Mouse (Mus musculus) embryo, embryonic 11 days (tissue): ENCODE data around the gene Wfikkn1.

Source experiments
- DNase-seq: peaks from one replicate; pipeline ENCODE4 v3.0.0-alpha.2; 2015

Wfikkn1 gene

DNA sequence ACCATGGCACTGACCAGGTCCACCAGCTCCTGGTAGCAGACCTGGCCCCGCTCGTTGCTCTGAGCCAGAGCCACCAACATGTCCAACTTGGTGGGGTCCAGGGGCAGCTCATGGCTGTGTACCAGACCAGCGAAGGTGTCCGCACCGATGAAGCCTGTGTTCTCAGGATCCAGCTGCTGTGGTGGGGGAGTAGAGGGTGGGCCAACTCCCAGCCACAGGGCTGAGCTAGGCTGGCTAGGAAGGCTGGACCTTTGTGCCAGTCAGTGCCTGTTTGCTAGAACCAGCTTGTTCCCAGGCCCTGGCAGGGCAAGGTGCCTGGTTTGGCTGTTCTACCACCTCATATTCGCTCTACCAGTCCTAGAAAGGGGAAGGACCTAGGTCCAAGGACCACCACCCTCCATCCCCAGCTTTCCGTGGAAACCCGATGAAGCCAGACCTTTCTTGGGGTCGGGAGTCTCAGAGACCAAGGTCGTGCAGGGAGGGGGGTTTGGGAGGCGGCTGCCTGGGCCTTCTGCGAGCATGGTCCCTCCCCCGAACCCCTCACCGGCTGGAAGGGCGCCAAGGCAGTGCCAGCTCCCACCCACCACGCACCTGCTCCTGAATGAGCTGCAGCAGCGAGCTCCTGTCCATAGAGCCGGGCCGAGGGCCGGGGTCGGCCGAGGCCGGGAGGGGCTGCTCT, 44.1 kb downstream of the Wfikkn1 start:
- DNase-seq: no peak

GRCm38 (mm10) chr17:25835816-25836215, 44.8 kb downstream of the Wfikkn1 start:
- no peak for DNase-seq

- DNase-seq: no peak
Measured at GRCm38 (mm10) chr17:25835301-25835700, 45.4 kb downstream of the Wfikkn1 start.

DNA sequence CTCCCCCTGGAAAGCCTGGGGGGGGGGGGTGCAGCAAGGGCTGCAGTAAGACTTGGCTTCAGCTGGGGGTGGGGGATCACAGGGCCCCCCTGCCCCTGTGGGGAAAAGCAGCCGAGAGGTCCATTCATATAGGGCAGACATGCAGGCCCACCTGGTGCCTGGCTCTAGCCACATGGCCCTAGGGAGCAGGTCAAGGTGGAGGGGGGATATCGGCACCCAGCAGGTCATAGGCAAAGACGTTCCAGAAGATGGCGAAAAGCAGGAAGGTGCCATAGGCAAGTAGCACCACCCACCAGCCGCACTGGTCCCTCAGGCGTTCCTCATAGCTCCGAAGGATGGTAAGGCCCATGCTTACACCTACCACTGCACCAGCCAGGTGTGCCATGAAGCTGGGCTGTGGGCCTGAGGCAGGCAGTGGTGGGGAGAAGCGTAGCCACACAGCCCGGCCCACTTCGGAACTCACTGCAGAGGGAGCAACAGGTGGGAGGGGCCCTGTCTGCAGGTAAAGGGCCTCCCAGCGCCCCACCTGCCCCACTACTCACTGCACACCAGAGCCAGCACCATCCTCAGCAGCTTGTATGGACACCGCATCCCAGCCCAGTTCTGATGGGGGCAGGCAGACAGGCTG, 45.9 kb downstream of the Wfikkn1 start:
- DNase-seq: no peak

DNA sequence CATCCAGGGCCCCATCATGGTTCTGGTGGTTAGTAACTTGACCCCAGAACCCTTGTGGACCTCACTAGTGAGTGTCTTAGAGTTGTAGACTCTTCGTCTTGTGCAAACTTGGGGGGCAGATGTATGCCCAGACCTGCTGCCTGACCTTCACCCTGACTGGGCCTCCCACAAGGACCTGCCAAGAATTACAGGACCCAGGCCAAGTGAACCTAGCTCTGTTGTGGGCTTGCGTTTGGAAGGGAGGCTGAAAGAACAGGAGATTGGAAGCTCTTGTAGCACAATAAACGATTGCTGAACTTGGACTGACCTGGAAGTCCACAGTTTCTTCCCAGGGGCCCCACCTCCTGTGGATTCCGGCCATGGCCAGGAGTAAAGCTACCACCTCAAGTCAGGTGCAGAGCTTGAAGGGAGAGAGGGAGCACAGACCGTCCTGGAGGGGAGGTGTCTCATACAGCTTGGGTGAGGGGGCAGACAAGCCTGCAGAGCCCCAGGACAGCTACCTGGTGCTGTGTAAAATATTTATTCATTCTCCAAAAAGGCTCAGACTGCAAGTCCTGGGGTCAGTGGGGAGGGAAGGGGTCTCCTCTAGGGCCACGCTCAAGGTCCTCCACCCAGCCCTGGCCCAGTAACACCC, 46.6 kb downstream of the Wfikkn1 start:
- no peak for DNase-seq

DNA sequence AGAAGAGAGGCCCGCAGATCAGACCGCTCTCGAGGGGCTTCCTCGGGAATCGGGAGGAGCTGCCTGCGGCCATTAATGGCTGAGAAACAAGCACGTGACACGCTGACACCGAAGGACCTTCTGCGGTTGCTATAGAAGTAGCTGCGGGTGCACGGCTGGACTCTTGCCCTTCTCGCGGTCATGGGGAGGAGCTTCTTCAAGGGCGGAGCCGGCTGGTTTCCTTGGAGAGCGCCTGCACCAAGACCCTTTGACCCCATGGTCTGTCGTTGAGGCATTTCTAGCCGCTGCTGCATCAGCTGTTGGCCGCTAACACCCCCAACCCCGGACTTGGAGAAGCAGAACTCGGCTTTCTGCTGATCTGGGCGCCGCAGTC, 47.4 kb downstream of the Wfikkn1 start, which contains the start of gene Stub1:
TSS of gene Stub1 (minus strand) at position 114 of the 373 bp plus-strand sequence.
- DNase-seq: peak; percentile 96

DNA sequence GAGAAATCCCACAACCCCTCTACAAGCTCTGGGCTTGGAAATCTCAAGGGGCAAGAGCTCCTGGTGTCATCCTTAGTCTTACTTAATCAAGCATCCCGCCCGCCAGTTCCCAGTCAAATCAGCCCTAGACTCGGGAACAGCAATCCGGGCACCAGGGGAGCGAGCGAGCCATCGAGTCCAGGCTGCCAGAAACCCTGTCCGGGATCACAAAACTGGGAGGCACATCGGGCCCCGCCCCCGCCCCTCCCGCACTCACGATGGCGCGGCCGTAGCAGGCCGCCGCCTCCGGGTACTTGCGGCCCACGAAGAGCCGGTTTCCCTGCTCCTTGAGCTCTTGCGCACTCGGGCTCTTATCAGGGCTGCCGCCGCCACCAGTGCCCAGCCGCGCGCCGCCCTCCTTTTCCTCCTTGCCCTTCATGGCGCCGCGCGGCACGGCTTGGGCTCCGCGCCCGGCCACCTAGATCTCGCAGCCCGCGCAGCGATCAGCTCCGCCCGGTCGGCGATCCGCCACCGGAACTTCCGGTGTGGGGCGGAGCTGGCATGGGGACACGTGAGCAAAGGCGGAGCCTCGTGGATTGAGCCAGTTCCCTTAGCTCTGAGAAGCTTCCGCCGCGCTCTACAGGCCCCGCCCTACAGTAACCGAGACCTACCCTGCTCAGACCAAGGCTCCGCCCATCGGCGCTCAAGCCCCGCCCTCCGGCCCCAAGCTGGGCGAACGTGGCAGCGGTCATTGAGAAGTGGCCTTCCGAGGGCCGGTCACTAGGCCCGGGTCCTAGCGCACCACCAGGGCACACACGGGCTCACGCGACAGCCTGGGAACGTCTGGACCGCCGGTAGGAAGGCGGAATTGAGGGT, 48.0 kb downstream of the Wfikkn1 start:
- DNase-seq: peak; percentile 100

DNA sequence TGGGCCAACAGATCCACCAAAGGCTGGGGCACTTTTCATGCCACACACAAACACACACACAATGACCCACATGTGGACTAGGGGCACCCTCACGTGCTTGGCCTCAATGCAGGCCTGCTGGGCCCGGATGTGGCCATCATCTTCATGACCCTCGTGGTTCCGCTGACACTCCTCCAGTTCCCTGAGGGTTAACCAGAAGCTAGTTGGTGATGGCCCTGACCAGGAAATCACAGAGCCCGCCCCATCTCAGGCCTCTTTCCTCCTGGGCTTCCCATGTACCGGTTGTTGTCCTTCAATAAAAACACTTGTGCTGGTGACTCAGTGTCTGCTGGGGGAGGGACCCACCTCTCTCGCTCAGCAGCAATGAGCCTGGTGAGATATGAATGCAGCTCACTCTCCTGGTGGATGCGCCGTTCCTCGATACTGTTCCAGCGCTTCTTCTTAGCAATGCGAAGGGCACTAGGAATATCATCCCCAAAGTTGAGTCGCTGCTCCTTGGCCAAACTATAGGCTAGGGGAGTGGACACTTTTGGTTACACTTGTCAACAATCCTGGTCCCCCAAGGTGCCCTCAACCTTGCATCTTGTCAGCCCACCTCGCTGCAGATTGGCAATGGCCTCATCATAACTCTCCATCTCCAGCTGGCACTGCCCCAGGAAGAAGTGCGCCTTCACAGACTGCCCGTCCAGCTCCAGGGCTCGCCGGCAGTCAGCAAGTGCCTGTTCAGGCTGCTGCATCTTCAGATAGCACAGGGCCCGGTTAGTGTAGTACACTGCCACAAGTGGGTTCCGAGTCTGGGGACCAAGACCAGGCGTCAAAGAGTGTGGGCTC, 49.0 kb downstream of the Wfikkn1 start:
- no peak for DNase-seq

DNA sequence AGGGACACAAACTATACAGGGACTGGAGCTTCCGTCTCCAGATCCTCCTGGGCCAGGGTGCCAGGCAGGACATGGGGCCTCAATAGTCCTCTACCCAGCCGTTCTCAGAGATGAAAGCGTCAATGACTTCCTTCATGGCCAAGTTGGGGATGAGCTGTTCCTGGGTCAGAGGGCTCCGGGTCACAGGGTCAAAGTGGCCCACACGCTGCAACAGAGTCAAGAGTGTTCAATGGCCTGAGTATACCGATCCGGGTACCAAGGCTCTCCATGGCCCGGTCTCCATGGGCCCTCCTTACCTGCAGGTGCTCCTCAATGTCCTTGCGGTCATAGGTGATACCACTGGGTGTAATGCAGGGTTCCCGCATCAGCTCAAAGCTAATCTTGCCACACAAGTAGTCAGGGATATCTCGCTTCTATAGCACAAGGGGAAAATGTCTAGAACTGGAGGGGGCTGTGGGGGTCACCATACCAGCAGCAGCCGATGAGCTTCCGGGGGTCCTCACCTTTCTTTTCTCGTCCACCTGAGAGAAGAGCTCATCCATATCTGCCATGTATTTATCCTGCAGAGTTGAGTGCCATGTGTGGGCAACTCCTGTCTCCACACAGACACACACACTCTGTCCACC, 49.7 kb downstream of the Wfikkn1 start:
- no peak for DNase-seq

GRCm38 (mm10) chr17:25830200-25830753, 50.4 kb downstream of the Wfikkn1 start:
- DNase-seq: no peak

GRCm38 (mm10) chr17:25829558-25830017, 51.1 kb downstream of the Wfikkn1 start:
- peak; percentile 6 for DNase-seq

GRCm38 (mm10) chr17:25828712-25829557, 51.7 kb downstream of the Wfikkn1 start, which contains the start of gene Jmjd8:
Jmjd8 (plus strand) TSS chr17:25828867.
- peak; percentile 91 for DNase-seq

GRCm38 (mm10) chr17:25828223-25828594, 52.4 kb downstream of the Wfikkn1 start:
- DNase-seq: no peak
